Comparison of ENCODE assay signal across 9 mouse cellular contexts in genomic region chr7:18962171-18962792, GRCm38 (mm10). TPM values are rescaled to one million over a fixed set of nuclear protein-coding genes. Genes with fewer than 3 reads are reported as not detected.
A peak's percentile ranks its signal among the peaks of the same experiment; 100 is the strongest.
DNase-seq lines count a peak whose midpoint lies in the region; ATAC-seq lines count a peak whose summit lies in the region.
"Had no signal": no experiment of that assay in that cellular context is flagged by ENCODE, and none has a peak within 500 bp of the region (broad histone marks: within the 10 kb centered on the region; RNA-seq: fewer than 3 reads in every experiment).

No protein-coding gene starts in this region.

- peak overlapping the region; percentile 6; the same call in 1 of the 2 replicates for H3K4me3 ChIP-seq in hindbrain, embryonic 11.5 days (ENCODE audit: low read depth, low read length)
- H3K4me3 ChIP-seq in midbrain, embryonic 12.5 days = peak overlapping the region; percentile 38

- no peaks in the 10 kb centered on the region for H3K36me3 ChIP-seq in hindbrain, embryonic 11.5 days (ENCODE audit: control insufficient read depth, insufficient read depth, low read length)
- H3K36me3 ChIP-seq in midbrain, embryonic 12.5 days = peaks cover 11% of the 10 kb centered on the region; the same call in 1 of the 2 replicates

- peak overlapping the region; percentile 46 for H3K4me2 ChIP-seq in hindbrain, embryonic 11.5 days (replicated peaks; ENCODE audit: low read depth, low read length)
- peak overlapping the region; percentile 71 for H3K4me2 ChIP-seq in midbrain, embryonic 12.5 days (replicated peaks)

- H3K9me3 ChIP-seq in hindbrain, embryonic 11.5 days (ENCODE audit: control insufficient read depth, low read length) = no peaks in the 10 kb centered on the region
- no peaks in the 10 kb centered on the region for H3K9me3 ChIP-seq in midbrain, embryonic 12.5 days

- under 1% methylated on average over 17 of the region's 17 CpGs for WGBS in hindbrain, embryonic 11.5 days
- WGBS in midbrain, embryonic 12.5 days = under 1% methylated on average over 17 of the region's 17 CpGs

- no peak overlapping the region for H3K27ac ChIP-seq in hindbrain, embryonic 11.5 days (ENCODE audit: low read depth, low read length)
- peak overlapping the region; percentile 61 for H3K27ac ChIP-seq in midbrain, embryonic 12.5 days (replicated peaks)

- no peak for ATAC-seq in hindbrain, embryonic 11.5 days (ENCODE audit: low FRiP score)
- ATAC-seq in midbrain, embryonic 12.5 days (ENCODE audit: low FRiP score, low read depth) = no peak

- H3K9ac ChIP-seq in hindbrain, embryonic 11.5 days (ENCODE audit: low read depth, low read length) = no peak overlapping the region
- peak overlapping the region; percentile 46; the same call in 1 of the 2 replicates for H3K9ac ChIP-seq in midbrain, embryonic 12.5 days (replicated peaks)

- DNase-seq in ES-CJ7 (ENCODE audit: low read depth, low spot score) = peak; percentile 41
- DNase-seq in R1 (ENCODE audit: low read depth, low spot score) = peak; percentile 64
- DNase-seq in hindbrain, embryonic 11.5 days (ENCODE audit: low spot score) = peak; percentile 53
- no peak for DNase-seq in ovary, postnatal 36 days (ENCODE audit: low spot score)
- DNase-seq in cerebellum, postnatal 4 days (ENCODE audit: low spot score in 2 of 2) = no peak
- DNase-seq in spleen, postnatal 4 days (ENCODE audit: low spot score in 2 of 2) = no peak
- DNase-seq: adrenal gland, postnatal 36 days; right cerebral cortex, postnatal 25 days had no signal

- H3K27me3 ChIP-seq in hindbrain, embryonic 11.5 days (ENCODE audit: control insufficient read depth, insufficient read depth, low read length) = peaks cover 14% of the 10 kb centered on the region
- H3K27me3 ChIP-seq in midbrain, embryonic 12.5 days = peaks cover 39% of the 10 kb centered on the region

- peaks cover 24% of the 10 kb centered on the region for H3K4me1 ChIP-seq in hindbrain, embryonic 11.5 days (replicated peaks; ENCODE audit: control insufficient read depth, insufficient read depth, low read length)
- H3K4me1 ChIP-seq in midbrain, embryonic 12.5 days = peaks cover 67% of the 10 kb centered on the region

RNA-seq across cellular contexts. Expression of gene Nanos2, which starts 24.9 kb away (rescaled TPM):
- polyA plus RNA-seq in hindbrain, embryonic 11.5 days (2014; fragmentation: Nextera tagmentation; extraction: Ambion mirVana) = 0.46 TPM in 1 of 2 replicates, not detected in the other
- polyA plus RNA-seq in midbrain, embryonic 12.5 days (2016; fragmentation: Nextera tagmentation; extraction: Ambion mirVana) = 0.20 and 0.33 TPM in 2 replicates

RNA-seq across cellular contexts. Expression of gene Mypop, which starts 28.8 kb away (rescaled TPM):
- 4.6 TPM in 2 replicates for polyA plus RNA-seq in hindbrain, embryonic 11.5 days (2014; fragmentation: Nextera tagmentation; extraction: Ambion mirVana)
- 5.3 and 6.1 TPM in 2 replicates for polyA plus RNA-seq in midbrain, embryonic 12.5 days (2016; fragmentation: Nextera tagmentation; extraction: Ambion mirVana)

RNA-seq across cellular contexts. Expression of gene Nova2, which starts 36.6 kb away (rescaled TPM):
- 12.7 and 18.0 TPM in 2 replicates for polyA plus RNA-seq in hindbrain, embryonic 11.5 days (2014; fragmentation: Nextera tagmentation; extraction: Ambion mirVana)
- polyA plus RNA-seq in midbrain, embryonic 12.5 days (2016; fragmentation: Nextera tagmentation; extraction: Ambion mirVana) = 12.0 and 13.5 TPM in 2 replicates

RNA-seq across cellular contexts. Expression of gene Irf2bp1, which starts 41.6 kb away (rescaled TPM):
- 25.2 and 26.0 TPM in 2 replicates for polyA plus RNA-seq in hindbrain, embryonic 11.5 days (2014; fragmentation: Nextera tagmentation; extraction: Ambion mirVana)
- polyA plus RNA-seq in midbrain, embryonic 12.5 days (2016; fragmentation: Nextera tagmentation; extraction: Ambion mirVana) = 41.6 and 43.1 TPM in 2 replicates

RNA-seq across cellular contexts. Expression of gene Ccdc61, which starts 52.1 kb away (rescaled TPM):
- polyA plus RNA-seq in hindbrain, embryonic 11.5 days (2014; fragmentation: Nextera tagmentation; extraction: Ambion mirVana) = 22.9 and 27.3 TPM in 2 replicates
- polyA plus RNA-seq in midbrain, embryonic 12.5 days (2016; fragmentation: Nextera tagmentation; extraction: Ambion mirVana) = 34.7 and 38.7 TPM in 2 replicates

Comparison
In these comparisons a context has a peak if more than half of its experiments do, and no peak if none do; other contexts are left out.
1. DNase-seq: peak in ES-CJ7 (single experiment), R1 (single experiment) and hindbrain, embryonic 11.5 days (single experiment); none in ovary, postnatal 36 days (single experiment), cerebellum, postnatal 4 days (0 of 2) and spleen, postnatal 4 days (0 of 2).